Mouse (Mus musculus): ENCODE results near the gene Sytl3.

Sytl3 gene

GRCm38 (mm10) chr17:6738836-6739235 lies 79.9 kb downstream of the Sytl3 start:
- DNase-seq = no peak

- DNase-seq = no peak
These were observed 80.4 kb downstream of the Sytl3 start for GRCm38 (mm10) chr17:6739266-6739665.

GRCm38 (mm10) chr17:6739756-6740155 lies 80.9 kb downstream of the Sytl3 start:
- DNase-seq = no peak

GRCm38 (mm10) chr17:6740331-6741170 lies 81.7 kb downstream of the Sytl3 start:
- no peak for DNase-seq

- no peak for DNase-seq
These were observed 82.4 kb downstream of the Sytl3 start for GRCm38 (mm10) chr17:6741271-6741670.

- no peak for DNase-seq
These were observed 83.5 kb downstream of the Sytl3 start for GRCm38 (mm10) chr17:6742083-6743038.

- DNase-seq = no peak
These were observed 84.2 kb downstream of the Sytl3 start for GRCm38 (mm10) chr17:6743039-6743575.

- DNase-seq = no peak
These were observed 84.9 kb downstream of the Sytl3 start for GRCm38 (mm10) chr17:6743787-6744239.

GRCm38 (mm10) chr17:6744366-6744765 lies 85.5 kb downstream of the Sytl3 start:
- no peak for DNase-seq

GRCm38 (mm10) chr17:6744871-6745270 lies 86.0 kb downstream of the Sytl3 start:
- DNase-seq = no peak

GRCm38 (mm10) chr17:6745503-6745902 lies 86.6 kb downstream of the Sytl3 start:
- no peak for DNase-seq

GRCm38 (mm10) chr17:6745975-6746374 lies 87.1 kb downstream of the Sytl3 start:
- DNase-seq = no peak

- DNase-seq = no peak
These were observed 87.7 kb downstream of the Sytl3 start for GRCm38 (mm10) chr17:6746452-6747231.

- no peak for DNase-seq
These were observed 88.6 kb downstream of the Sytl3 start for GRCm38 (mm10) chr17:6747478-6747877.

- no peak for DNase-seq
These were observed 90.0 kb downstream of the Sytl3 start for GRCm38 (mm10) chr17:6748779-6749464.

GRCm38 (mm10) chr17:6751221-6751859 lies 92.4 kb downstream of the Sytl3 start:
- DNase-seq = no peak

GRCm38 (mm10) chr17:6752375-6752774 lies 93.5 kb downstream of the Sytl3 start:
- DNase-seq = no peak

- DNase-seq = no peak
These were observed 96.3 kb downstream of the Sytl3 start for GRCm38 (mm10) chr17:6755176-6755575.

- DNase-seq = no peak
These were observed 97.0 kb downstream of the Sytl3 start for GRCm38 (mm10) chr17:6755873-6756272.

- no peak for DNase-seq
These were observed 99.0 kb downstream of the Sytl3 start for GRCm38 (mm10) chr17:6757902-6758301.

GRCm38 (mm10) chr17:6758845-6759244 lies 100.0 kb downstream of the Sytl3 start:
- DNase-seq = no peak
